Mouse (Mus musculus) lung, postnatal 0 days (tissue): ENCODE results near the gene Bbx.

Experiments used
- CTCF ChIP-seq: IDR thresholded peaks from 2 replicates; pipeline ENCODE4 v1.5.1; 2016; ENCODE audit warnings: antibody characterized with exemption, mild to moderate bottlenecking
- EP300 ChIP-seq: IDR thresholded peaks from 2 replicates; pipeline ENCODE4 v1.6.1; 2016; ENCODE audit warnings: antibody characterized with exemption, mild to moderate bottlenecking, control low read depth

DNA sequence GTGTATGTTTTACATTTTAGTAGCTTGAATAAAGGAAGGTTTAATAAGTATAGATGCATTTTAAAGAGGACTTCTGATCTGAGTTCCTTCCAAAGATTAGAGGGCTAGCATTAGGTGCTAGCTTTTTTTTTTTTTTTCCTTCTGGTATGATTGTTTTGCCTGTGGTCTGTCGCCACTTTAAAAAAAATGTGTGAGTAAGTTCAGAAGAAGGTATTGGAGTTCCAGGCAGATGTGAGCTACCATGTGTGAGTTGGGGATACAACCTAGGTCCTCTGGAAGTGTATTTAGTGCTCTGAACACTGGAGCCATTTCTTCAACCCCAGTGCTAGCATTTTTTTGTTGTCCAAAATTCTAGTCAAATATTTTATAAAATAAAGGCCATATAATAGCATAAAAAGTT lies 23.9 kb upstream of the Bbx start:
- TF ChIP-seq CTCF (no peak), EP300 (no peak)
